Mouse (Mus musculus): ENCODE data around the gene Socs5. TPM values are rescaled to one million over a fixed set of nuclear protein-coding genes. Genes with fewer than 3 reads are reported as not detected.
A peak's percentile ranks its signal among the peaks of the same experiment; 100 is the strongest.

Gene Socs5
- total RNA-seq, 2 experiments from 2014 or later = 66.3 to 67.8 TPM

- DNase-seq (ENCODE audit: low spot score in 2 of 2) = no peak
Observed at GRCm38 (mm10) chr17:87160270-87160669, 52.8 kb downstream of the Socs5 start.

- no peak for DNase-seq (ENCODE audit: low spot score in 2 of 2)
Observed at GRCm38 (mm10) chr17:87164312-87164922, 56.9 kb downstream of the Socs5 start.

- no peak for DNase-seq (ENCODE audit: low spot score in 2 of 2)
Observed at GRCm38 (mm10) chr17:87167407-87167806, 59.9 kb downstream of the Socs5 start.

- peak; percentile 16 to 36 for DNase-seq (ENCODE audit: low spot score in 2 of 2)
Observed at GRCm38 (mm10) chr17:87169076-87169475, 61.6 kb downstream of the Socs5 start.

GRCm38 (mm10) chr17:87170364-87170763 is 62.9 kb downstream of the Socs5 start:
- DNase-seq (ENCODE audit: low spot score in 2 of 2) = no peak

GRCm38 (mm10) chr17:87172031-87172430 is 64.6 kb downstream of the Socs5 start:
- no peak for DNase-seq (ENCODE audit: low spot score in 2 of 2)

- DNase-seq (ENCODE audit: low spot score in 2 of 2) = no peak
Observed at GRCm38 (mm10) chr17:87173966-87174365, 66.5 kb downstream of the Socs5 start.

GRCm38 (mm10) chr17:87174651-87175331 is 67.3 kb downstream of the Socs5 start:
- DNase-seq (ENCODE audit: low spot score in 2 of 2) = no peak

GRCm38 (mm10) chr17:87176066-87177012 is 68.9 kb downstream of the Socs5 start:
- DNase-seq (ENCODE audit: low spot score in 2 of 2) = no peak

GRCm38 (mm10) chr17:87178596-87179590 is 71.4 kb downstream of the Socs5 start:
- peak; percentile 12 to 16 for DNase-seq (ENCODE audit: low spot score in 2 of 2)

GRCm38 (mm10) chr17:87179939-87180550 is 72.6 kb downstream of the Socs5 start:
- no peak for DNase-seq (ENCODE audit: low spot score in 2 of 2)

- no peak for DNase-seq (ENCODE audit: low spot score in 2 of 2)
Observed at GRCm38 (mm10) chr17:87181683-87182346, 74.3 kb downstream of the Socs5 start.

- DNase-seq (ENCODE audit: low spot score in 2 of 2) = no peak
Observed at GRCm38 (mm10) chr17:87185461-87186066, 78.1 kb downstream of the Socs5 start.

GRCm38 (mm10) chr17:87187005-87187404 is 79.5 kb downstream of the Socs5 start:
- DNase-seq (ENCODE audit: low spot score in 2 of 2) = no peak

Small RNA genes within 50 kb of the gene (microRNA-seq; reads per million reads assigned to microRNA genes)
- 0 reads per million in 2 experiments for gene Gm22346

Other genes starting within 250 kb of the Socs5 start
- gene Tmem247, start 190.3 kb upstream of the Socs5 start, total RNA-seq (2021) = not detected
- under 1 TPM in 1 of 2 experiments, not detected in 1; 0.35 TPM for gene Atp6v1e2, start 159.8 kb upstream of the Socs5 start, total RNA-seq (2021)
- 10 to 100 TPM; 32.1 to 33.5 TPM for gene Rhoq, start 144.6 kb upstream of the Socs5 start, total RNA-seq (2021)
- 10 to 100 TPM; 18.2 TPM for gene Pigf, start 82.3 kb upstream of the Socs5 start, total RNA-seq (2021)
- 10 to 100 TPM; 52.7 to 53.0 TPM for gene Cript, start 82.1 kb upstream of the Socs5 start, total RNA-seq (2021)
- 10 to 100 TPM; 36.9 to 45.0 TPM for gene Mcfd2, start 158.3 kb downstream of the Socs5 start, total RNA-seq (2021)
- gene Ttc7, start 175.2 kb downstream of the Socs5 start, total RNA-seq (2021) = 1 to 10 TPM; 6.8 to 6.9 TPM